ENCODE assay signal across 8 mouse cellular contexts in the genomic region with DNA sequence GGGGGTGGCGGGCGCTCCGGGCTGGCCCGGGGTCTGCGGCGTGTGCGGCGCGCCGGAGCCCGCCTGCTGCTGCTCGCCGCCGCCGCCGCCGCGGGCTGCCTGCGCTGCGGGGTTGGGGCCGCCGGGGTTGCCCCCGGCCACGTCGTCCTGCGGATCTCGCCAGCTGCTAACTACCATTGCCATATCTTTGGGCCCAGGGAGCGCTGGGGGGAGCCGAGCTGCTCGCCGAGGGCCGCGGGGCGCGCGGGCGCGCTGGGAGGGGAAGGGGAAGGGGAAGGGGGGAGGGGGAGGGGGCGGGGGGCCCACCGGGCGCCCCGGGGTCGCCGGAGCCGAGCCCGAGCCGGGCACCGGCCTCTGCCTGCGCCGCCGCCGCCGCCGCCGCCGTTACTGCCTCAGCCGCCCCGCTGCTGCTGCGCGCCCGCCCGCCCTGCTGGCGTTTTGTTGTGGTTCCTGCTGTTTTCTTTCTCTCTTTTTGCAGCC. TPM values are rescaled to one million over a fixed set of nuclear protein-coding genes. Genes with fewer than 3 reads are reported as not detected.
A peak's percentile ranks its signal among the peaks of the same experiment; 100 is the strongest.
DNase-seq lines count a peak whose midpoint lies in the region; ATAC-seq and TF ChIP-seq lines count a peak whose summit lies in the region.

No protein-coding gene starts in this region.

- peaks cover 25% of the 10 kb centered on the region for H3K27me3 ChIP-seq in liver, adult 2 months (ENCODE audit: control insufficient read depth, insufficient read depth, low read length)
- no peaks in the 10 kb centered on the region for H3K27me3 ChIP-seq in forebrain, postnatal 0 days (ENCODE audit: insufficient read depth, low read length)
- H3K27me3 ChIP-seq in limb, embryonic 12.5 days, result peaks cover 71% of the 10 kb centered on the region
- no peaks in the 10 kb centered on the region for H3K27me3 ChIP-seq in neural tube, embryonic 14.5 days (ENCODE audit: control insufficient read depth, insufficient read depth, low read length)

- 0 out of 2 replicates have a peak, but pooled peaks cover 3% of the 10 kb centered on the region for H3K79me2 ChIP-seq in liver, adult 2 months (ENCODE audit: control insufficient read depth, insufficient read depth, low read length)

- peak overlapping the region; percentile 67 for H3K4me3 ChIP-seq in liver, adult 2 months (ENCODE audit: insufficient read depth, low read depth, low read length)
- peak overlapping the region; percentile 79 for H3K4me3 ChIP-seq in forebrain, postnatal 0 days (ENCODE audit: low read depth, low read length)
- H3K4me3 ChIP-seq in limb, embryonic 12.5 days (replicated peaks), result peak overlapping the region; percentile 71
- H3K4me3 ChIP-seq in neural tube, embryonic 14.5 days (ENCODE audit: low read depth, low read length), result peak overlapping the region; percentile 91

- H3K9ac ChIP-seq in liver, adult 2 months (ENCODE audit: low read depth, low read length), result peak overlapping the region; percentile 23
- H3K9ac ChIP-seq in forebrain, postnatal 0 days, result peak overlapping the region; percentile 91
- H3K9ac ChIP-seq in limb, embryonic 12.5 days (replicated peaks), result peak overlapping the region; percentile 87
- peak overlapping the region; percentile 99 for H3K9ac ChIP-seq in neural tube, embryonic 14.5 days (replicated peaks; ENCODE audit: low read depth, low read length)

- TF ChIP-seq CTCF in liver, adult 2 months (IDR thresholded peaks at IDR 0.05; ENCODE audit: low read depth, low read length), result no peak
- TF ChIP-seq CTCF in forebrain, postnatal 0 days (IDR thresholded peaks at IDR 0.05; ENCODE audit: low read depth), result no peak

- 2% methylated on average over 42 of the region's 63 CpGs for WGBS in liver, adult 2 months
- under 1% methylated on average over 40 of the region's 63 CpGs for WGBS in forebrain, postnatal 0 days
- WGBS in limb, embryonic 12.5 days, result 0% methylated on average over 24 of the region's 63 CpGs
- under 1% methylated on average over 15 of the region's 63 CpGs for WGBS in neural tube, embryonic 14.5 days

- ATAC-seq in forebrain, postnatal 0 days, result 0 out of 2 replicates have a peak, but pooled peaks have one; percentile 1
- ATAC-seq in limb, embryonic 12.5 days (ENCODE audit: insufficient number of reproducible peaks, insufficient read depth, low FRiP score, low TSS enrichment, low read depth), result no peak
- ATAC-seq in neural tube, embryonic 14.5 days (ENCODE audit: low read depth), result no peak
- ATAC-seq in erythroid progenitor cell, adult 5-6 weeks (replicated peaks; ENCODE audit: low FRiP score, poor library complexity, severe bottlenecking), result no peak

- no peak for TF ChIP-seq POLR2A in liver, adult 2 months (IDR thresholded peaks at IDR 0.05; ENCODE audit: extremely low read depth, insufficient read depth, low read length)

- H3K9me3 ChIP-seq in forebrain, postnatal 0 days (ENCODE audit: low read length), result no peaks in the 10 kb centered on the region
- no peaks in the 10 kb centered on the region for H3K9me3 ChIP-seq in limb, embryonic 12.5 days
- no peaks in the 10 kb centered on the region for H3K9me3 ChIP-seq in neural tube, embryonic 14.5 days (ENCODE audit: control insufficient read depth, low read length)

- H3K27ac ChIP-seq in liver, adult 2 months (replicated peaks; ENCODE audit: insufficient read depth, low read depth, low read length), result no peak overlapping the region
- H3K27ac ChIP-seq in forebrain, postnatal 0 days (ENCODE audit: low read depth, low read length), result peak overlapping the region; percentile 99
- peak overlapping the region; percentile 90 for H3K27ac ChIP-seq in limb, embryonic 12.5 days
- peak overlapping the region; percentile 99 for H3K27ac ChIP-seq in neural tube, embryonic 14.5 days (ENCODE audit: low read depth, low read length)

- no peaks in the 10 kb centered on the region for H3K36me3 ChIP-seq in liver, adult 2 months (ENCODE audit: control insufficient read depth, insufficient read depth, low read length)
- peaks cover 10% of the 10 kb centered on the region for H3K36me3 ChIP-seq in forebrain, postnatal 0 days (ENCODE audit: insufficient read depth)
- no peaks in the 10 kb centered on the region for H3K36me3 ChIP-seq in limb, embryonic 12.5 days
- peaks cover 3% of the 10 kb centered on the region; the same call in 1 of the 2 replicates for H3K36me3 ChIP-seq in neural tube, embryonic 14.5 days (ENCODE audit: control insufficient read depth, insufficient read depth, low read length)

- no peak for DNase-seq in liver, adult 2 months (ENCODE audit: extremely low read depth, low read depth, low spot score)
- DNase-seq in liver, result no peak
- peak; percentile 65 for DNase-seq in cerebellum, adult 9-11 months
- DNase-seq in forebrain, postnatal 0 days, result no peak
- DNase-seq in c-Kit-positive CD71-positive TER-119-positive erythroid progenitor cells, embryonic 14.5 days (ENCODE audit: low spot score), result no peak

- H3K4me2 ChIP-seq in forebrain, postnatal 0 days (ENCODE audit: low read depth), result peak overlapping the region; percentile 69
- H3K4me2 ChIP-seq in limb, embryonic 12.5 days, result peak overlapping the region; percentile 89
- peak overlapping the region; percentile 84 for H3K4me2 ChIP-seq in neural tube, embryonic 14.5 days (ENCODE audit: low read depth, low read length)

- no peaks in the 10 kb centered on the region; the same call in 1 of the 2 replicates for H3K4me1 ChIP-seq in liver, adult 2 months (ENCODE audit: control insufficient read depth, insufficient read depth, low read length)
- H3K4me1 ChIP-seq in forebrain, postnatal 0 days (ENCODE audit: insufficient read depth), result no peaks in the 10 kb centered on the region
- peaks cover 31% of the 10 kb centered on the region for H3K4me1 ChIP-seq in limb, embryonic 12.5 days (replicated peaks)
- 0 out of 2 replicates have a peak, but pooled peaks cover under 1% of the 10 kb centered on the region for H3K4me1 ChIP-seq in neural tube, embryonic 14.5 days (ENCODE audit: control insufficient read depth, insufficient read depth, low read length)

RNA-seq across cellular contexts. Expression of a gene that starts 1.1 kb away (rescaled TPM):
- total RNA-seq in liver, adult 2 months (2014; rRNA removed), result 0.37 and 1.3 TPM in 2 replicates
- polyA plus RNA-seq in liver, adult 2 months (2012; rRNA removed), result 0.80 and 2.2 TPM in 2 replicates
- 161 and 250 TPM in 2 replicates for total RNA-seq in forebrain, postnatal 0 days (2014; rRNA removed)
- 72.9 and 89.1 TPM in 2 replicates for polyA plus RNA-seq in forebrain, postnatal 0 days (2015; fragmentation: Nextera tagmentation; extraction: Ambion mirVana)
- 5.7 and 6.6 TPM in 2 replicates for polyA plus RNA-seq in limb, embryonic 12.5 days (2016; fragmentation: Nextera tagmentation; extraction: Ambion mirVana)
- polyA plus RNA-seq in neural tube, embryonic 14.5 days (2014; fragmentation: Nextera tagmentation; extraction: Ambion mirVana), result 48.6 and 50.3 TPM in 2 replicates
- total RNA-seq in erythroid progenitor cell, adult 5-6 weeks (2015; ENCODE audit: low replicate concordance), result not detected in 2 replicates
- not detected in 2 replicates for total RNA-seq in erythroid progenitor cell, adult 5-6 weeks (2017; ENCODE audit: low replicate concordance)

Comparison
In these comparisons a context has a peak if more than half of its experiments do, and no peak if none do; other contexts are left out.
1. H3K9ac ChIP-seq: peak in every context shown above with its lines; median percentile 99 in neural tube, embryonic 14.5 days; 91 in forebrain, postnatal 0 days; 87 in limb, embryonic 12.5 days; 23 in liver, adult 2 months.